Mouse (Mus musculus): ENCODE results near the gene Tmtc2.

GRCm38 (mm10) chr10:105401754-105402480 lies 172.3 kb downstream of the Tmtc2 start:
- TF ChIP-seq CTCF (IDR thresholded peaks at IDR 0.05; ENCODE audit: extremely low read depth, insufficient read depth, insufficient read length, insufficient replicate concordance): no peak
- no peak for TF ChIP-seq POLR2A (IDR thresholded peaks at IDR 0.05; ENCODE audit: low read depth, low read length)

Data from spleen, adult 2 months (tissue).